Mouse (Mus musculus) megakaryocyte progenitor cell, adult 5-6 weeks (primary cell): ENCODE results near the gene Ppp1r12a. TPM values are rescaled to one million over a fixed set of nuclear protein-coding genes. Genes with fewer than 3 reads are reported as not detected.

Experiments used
- ATAC-seq: replicated peaks from 2 replicates; pipeline ENCODE4 v1.8.0; 2016; ENCODE audit warnings: mild to moderate bottlenecking, moderate TSS enrichment, inconsistent platforms; ENCODE audit not compliant: poor library complexity
- total RNA-seq, 2 experiments: library from RNA; stranded (forward) in 1 of 2; stranded (reverse) in 1 of 2; fragments of 157-497, 149-512 nt in 1 of 2; fragments of 200-1000 nt in 1 of 2; gene quantifications; 2 replicates each; pipeline versions ENCODE4 v1.2.3 to v1.2.4; 2015 to 2017

Gene Ppp1r12a
- total RNA-seq (2015), result 101 and 106 TPM in 2 replicates
- 137 and 172 TPM in 2 replicates for total RNA-seq (2017)

DNA sequence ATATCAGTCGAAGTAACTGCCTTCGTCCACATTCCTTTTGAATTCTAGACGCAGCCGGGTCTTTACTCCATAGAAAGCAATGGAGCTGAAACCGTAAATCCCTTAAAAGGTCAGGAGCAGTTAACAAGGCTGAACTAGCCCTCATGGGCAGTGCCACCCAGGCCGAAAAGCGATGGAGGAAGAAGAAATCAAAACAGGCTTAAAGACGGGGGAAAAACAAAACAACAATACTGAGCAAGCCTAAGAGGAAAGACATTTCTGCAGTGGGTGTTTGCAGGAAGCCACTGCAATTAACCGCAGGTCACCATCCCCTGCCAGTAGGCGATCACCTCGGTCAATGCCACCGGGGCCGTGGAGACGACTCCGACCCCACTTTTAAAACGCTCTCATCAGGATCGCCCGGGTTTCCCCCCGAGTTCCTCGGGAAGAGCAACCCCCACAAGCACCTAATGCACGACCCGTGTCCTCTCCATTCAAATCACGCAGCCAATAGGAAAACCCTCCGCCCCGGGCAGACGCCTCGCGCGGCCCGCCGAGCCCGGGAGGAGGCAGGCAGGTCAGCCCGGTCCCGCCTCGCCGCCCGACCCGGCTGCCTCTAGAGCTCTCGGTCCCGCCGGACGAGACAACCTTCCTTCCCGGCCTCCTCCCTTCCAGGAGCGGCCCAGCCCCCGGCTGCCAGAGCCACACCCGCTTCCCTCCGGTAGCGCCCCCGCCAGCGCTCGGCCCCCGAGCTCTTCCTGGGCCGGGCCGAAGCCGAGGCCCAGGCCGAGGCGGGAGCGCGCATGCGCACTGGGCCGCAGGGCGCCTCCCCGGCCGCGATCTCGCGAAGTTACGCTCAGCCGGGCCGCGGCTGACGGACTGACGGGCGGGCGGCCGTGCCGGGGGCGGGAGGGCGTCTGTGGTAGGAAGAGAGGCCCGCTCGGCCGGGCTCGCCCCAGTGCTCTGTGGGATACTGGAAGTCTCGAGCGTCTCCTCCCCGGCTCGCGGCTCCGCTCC lies at the start of gene Ppp1r12a:
Gene Ppp1r12a (plus strand): TSS at position 933 of the 996 bp plus-strand sequence.
- ATAC-seq, result peak; percentile 66

DNA sequence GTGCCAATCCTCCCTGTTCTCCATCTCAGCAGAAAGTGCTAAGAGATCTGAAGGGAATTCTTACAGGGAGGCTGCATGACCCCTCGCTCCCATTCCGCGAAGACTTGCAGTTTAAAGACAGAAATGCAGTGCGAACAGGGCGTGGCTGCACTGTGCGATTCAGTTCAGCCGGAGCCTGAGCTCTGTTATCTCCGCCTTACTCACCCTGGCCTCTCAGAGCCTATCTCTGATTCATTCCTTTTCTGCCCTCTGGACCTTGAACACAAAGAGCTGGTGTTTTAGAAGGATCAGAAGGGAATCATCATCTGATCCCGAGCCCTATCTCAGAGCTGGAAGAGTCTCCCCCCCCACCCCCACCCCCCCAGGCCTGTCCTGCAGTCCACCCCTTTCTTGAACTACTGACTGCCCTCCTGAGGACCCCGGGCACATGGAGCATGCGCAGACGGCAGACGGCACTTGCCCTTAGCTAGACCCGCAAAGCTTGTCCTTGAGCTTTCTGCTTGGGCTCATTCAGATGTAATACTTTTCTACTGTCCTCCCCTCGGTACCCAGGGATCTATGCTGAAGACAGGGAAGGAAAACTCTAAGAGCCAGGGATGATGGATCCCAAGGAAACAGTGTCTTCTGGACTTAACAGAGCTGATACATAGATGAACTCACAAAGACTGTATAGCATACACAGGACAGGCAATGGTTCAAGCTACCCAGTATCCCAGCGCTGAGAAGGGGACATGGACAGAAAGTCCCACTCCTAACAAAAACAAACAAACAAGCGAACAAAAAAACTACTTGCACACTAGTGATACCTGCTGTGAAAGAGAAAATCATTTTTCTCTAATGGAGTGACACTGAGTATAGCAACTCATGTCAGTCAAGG lies 48.4 kb upstream of the Ppp1r12a start:
- peak; percentile 90 for ATAC-seq

GRCm38 (mm10) chr10:108118200-108119163 lies 43.5 kb upstream of the Ppp1r12a start:
- peak; percentile 50 for ATAC-seq

DNA sequence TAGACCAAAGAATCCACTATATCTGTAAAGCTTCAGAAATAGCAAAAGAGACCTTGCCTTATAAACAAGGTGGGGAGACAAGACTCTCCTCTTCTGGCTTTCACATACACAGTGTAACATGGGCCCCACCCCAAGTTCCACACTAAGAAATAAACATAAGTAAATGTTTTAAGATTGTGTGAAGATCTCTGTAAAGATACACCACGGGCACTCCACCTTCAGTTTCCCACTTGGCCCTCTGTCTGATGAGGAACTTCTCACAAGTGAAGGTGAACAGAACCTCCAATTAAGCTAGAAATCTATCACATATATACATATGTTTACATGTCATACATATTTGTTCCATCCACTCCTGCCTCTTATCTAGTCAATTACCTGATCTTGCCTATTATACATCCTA lies 42.6 kb upstream of the Ppp1r12a start:
- no peak for ATAC-seq

- no peak for ATAC-seq
Observed at GRCm38 (mm10) chr10:108124934-108125599, 36.9 kb upstream of the Ppp1r12a start.

DNA sequence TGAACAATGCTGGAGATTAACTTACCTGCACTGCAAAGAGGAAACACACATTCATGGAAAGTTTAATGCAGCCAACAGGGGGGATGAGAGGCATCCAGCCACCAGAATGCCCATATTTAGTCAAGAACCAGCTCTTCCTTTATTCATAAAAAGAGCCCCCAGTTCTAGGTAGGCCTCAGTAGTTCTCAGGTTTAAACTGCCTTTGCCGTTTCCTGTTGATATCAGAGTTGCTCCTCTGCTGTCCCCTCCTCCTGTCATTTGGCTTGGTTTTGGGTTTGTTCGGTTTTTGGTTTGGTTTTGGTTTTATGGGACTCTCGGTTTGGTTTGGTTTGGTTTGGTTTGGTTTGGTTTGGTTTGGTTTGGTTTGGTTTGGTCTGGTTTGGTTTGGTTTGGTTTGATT lies 32.8 kb upstream of the Ppp1r12a start:
- ATAC-seq, result no peak

GRCm38 (mm10) chr10:108131858-108132257 lies 30.1 kb upstream of the Ppp1r12a start:
- peak; percentile 55 for ATAC-seq

- no peak for ATAC-seq
Observed at GRCm38 (mm10) chr10:108133253-108133652, 28.7 kb upstream of the Ppp1r12a start.

- no peak for ATAC-seq
Observed at GRCm38 (mm10) chr10:108133745-108134144, 28.2 kb upstream of the Ppp1r12a start.

DNA sequence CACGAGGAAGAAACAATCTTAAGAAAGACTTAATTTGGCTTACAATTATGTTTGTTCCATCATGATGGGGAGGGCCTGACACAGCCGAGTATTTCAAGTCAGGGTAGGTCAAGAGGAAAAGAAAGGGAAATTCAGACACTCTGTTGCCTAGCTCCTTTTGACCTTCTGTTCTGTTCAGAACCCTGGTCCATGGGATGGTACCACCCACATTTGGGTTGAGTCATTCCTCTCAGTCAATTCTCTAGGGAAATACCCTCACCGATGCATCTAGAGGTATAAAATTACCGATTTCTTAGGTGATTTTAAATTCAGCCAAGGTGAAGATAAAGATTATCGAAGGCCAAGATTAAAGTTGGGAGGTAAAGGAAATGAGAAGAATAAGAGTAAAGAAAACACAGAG lies 23.6 kb upstream of the Ppp1r12a start:
- no peak for ATAC-seq

DNA sequence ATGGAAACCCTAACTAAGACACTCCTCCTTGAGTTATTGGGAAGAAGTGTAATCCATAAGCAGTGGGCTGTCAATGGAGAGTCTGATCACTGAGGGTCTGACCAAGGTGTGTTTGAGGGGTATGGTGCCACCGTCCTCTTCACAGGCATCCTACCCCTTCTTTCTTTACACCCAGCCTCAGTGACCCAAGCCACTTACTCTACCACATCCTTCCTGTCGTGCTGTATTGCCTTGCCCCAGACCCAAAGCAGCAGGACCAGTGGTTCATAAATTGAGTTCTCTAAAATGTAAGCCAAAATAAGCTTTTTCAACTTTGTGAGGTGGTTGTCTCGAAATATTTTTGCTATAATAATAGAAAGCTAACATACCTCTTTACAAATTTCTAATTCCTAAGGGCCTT lies 22.2 kb upstream of the Ppp1r12a start:
- peak; percentile 69 for ATAC-seq

GRCm38 (mm10) chr10:108140742-108141141 lies 21.3 kb upstream of the Ppp1r12a start:
- ATAC-seq, result peak; percentile 89

GRCm38 (mm10) chr10:108143991-108144525 lies 17.9 kb upstream of the Ppp1r12a start:
- ATAC-seq, result no peak

DNA sequence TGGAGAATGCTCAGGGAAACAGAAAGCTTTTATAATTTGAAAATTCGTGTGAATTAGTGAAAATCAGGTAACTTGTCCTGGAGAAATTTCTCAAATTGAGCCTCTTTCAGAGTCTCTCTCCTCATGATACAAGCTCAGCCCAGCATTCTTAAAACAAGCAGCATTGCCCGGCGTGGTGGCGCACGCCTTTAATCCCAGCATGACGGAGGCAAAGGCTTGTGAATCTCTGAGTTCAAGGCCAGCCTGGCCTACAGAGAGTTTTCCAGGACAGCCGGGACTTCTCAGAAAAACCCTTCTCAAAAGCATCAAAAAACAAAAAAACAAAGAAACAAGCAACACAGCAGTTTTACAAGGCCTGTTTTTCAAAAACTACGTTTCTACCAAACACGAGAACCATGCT lies 16.3 kb upstream of the Ppp1r12a start:
- no peak for ATAC-seq

DNA sequence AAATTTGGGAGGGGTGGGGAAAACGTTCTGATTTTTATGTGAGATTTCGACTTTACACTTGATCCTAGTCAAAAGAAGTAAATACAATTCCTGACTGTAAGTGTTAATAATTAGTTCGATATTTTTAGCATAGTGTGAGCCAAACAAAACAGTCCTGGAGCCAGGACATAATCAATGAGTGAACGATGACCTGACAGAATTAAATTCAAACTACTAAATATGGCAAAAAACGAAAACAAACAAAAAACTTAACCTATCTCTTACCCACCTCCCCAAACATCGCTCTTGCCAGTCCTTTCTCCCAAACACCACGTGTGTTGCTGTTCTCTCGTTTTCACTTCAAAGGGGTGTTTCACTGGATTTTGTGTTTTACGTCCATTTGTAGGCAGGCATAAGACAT lies 15.0 kb upstream of the Ppp1r12a start:
- no peak for ATAC-seq

GRCm38 (mm10) chr10:108153301-108153700 lies 8.7 kb upstream of the Ppp1r12a start:
- no peak for ATAC-seq

DNA sequence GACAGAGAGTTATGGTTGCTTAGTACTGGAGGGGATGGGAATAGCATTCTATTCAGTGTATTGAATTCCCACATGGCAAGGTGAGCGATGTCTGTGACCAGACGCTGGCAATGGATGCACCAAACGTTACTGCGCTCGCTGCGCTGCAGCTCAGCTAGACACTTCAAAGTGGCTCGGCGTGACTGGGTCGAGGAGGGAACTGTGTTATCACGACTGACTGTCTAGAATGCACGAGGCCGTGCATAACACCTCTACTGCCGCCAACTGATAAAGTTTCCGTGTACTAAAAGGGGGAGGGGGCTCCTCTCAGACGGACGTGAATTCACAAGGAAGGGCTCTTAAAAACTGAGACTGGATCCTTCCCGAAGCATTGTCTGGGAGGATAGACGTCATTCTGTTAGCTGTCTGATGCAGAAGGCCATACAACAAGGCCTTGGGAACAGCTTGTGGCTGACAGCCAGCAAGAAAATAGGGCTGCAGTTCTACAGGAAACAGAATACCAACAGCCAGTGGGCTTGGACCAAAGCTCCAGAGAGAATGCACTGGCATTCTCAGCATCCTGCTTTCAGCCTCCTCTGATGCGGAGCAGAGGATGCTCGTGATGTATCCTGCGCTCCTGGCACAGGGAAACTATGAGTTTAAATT lies 6.8 kb upstream of the Ppp1r12a start:
- ATAC-seq, result no peak

GRCm38 (mm10) chr10:108155687-108156067 lies 6.3 kb upstream of the Ppp1r12a start:
- peak; percentile 74 for ATAC-seq

DNA sequence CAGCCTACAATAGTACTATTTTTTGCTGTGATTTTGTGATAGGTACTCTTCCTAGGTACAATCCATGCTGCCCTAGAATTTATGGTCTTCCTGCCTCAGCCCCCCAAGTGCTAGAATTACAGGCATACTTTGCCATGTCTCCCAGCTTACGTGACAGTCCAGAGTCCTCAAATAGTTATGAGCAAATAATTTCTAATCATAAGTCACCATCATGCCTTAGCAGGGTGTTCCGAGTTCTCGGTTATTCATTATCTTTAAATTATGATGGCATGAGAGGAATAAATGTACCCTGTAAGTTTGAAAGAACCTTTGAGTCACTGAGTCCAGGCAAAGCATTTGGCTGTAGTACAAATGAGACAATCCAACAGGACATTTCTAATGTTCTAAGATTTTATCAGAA lies 5.9 kb upstream of the Ppp1r12a start:
- ATAC-seq, result no peak
